Mouse (Mus musculus): ENCODE data around the gene Mrpl39.

DNA sequence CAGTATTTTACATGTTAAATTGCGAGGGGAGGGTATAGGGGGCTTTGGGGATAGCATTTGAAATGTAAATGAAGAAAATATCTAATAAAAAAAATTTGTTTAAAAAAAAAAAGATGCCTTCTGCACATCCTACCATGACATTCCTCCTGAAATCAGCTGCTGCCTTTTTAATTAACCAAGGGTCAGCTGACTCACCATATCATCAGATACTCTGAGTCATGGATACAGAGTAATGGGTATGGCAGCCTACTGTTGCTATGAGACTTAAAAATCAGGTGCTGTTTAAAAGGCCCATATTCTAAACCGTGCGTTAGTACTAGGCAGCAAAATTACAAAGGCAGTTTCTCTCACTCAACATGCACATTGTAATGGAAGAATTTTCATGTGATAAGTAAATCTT lies 58.2 kb downstream of the Mrpl39 start:
- TF ChIP-seq CTCF (IDR thresholded peaks at IDR 0.05; ENCODE audit: extremely low read depth, insufficient read depth, insufficient read length, insufficient replicate concordance) (no peak), POLR2A (IDR thresholded peaks at IDR 0.05; ENCODE audit: low read depth, low read length) (no peak)

All from spleen, adult 2 months (tissue).